Mouse (Mus musculus) adrenal gland, postnatal 4 days (tissue): Measurements from ENCODE around the gene Mpp4. TPM values are rescaled to one million over a fixed set of nuclear protein-coding genes. Genes with fewer than 3 reads are reported as not detected.

Source experiments
- DNase-seq, 2 experiments: peaks; one replicate each; pipeline ENCODE4 v3.0.0; 2021 to 2022; ENCODE audit warnings: low spot score in 2 of 2, mixed read lengths in 2 of 2
- long read RNA-seq, 2 experiments: library from polyadenylated mRNA; stranded (forward); transcript quantifications; one replicate each; pipeline ENCODE4 v2.0.0; 2021
- total RNA-seq, 2 experiments: library from RNA; stranded (reverse); gene quantifications; 2 replicates each; pipeline ENCODE4 v1.2.3; 2021

Mpp4 gene
- total RNA-seq: under 1 TPM; 0.14 to 0.39 TPM
- long read RNA-seq, experiment 1: 0 reads
- long read RNA-seq, experiment 2: 0 reads

GRCm38 (mm10) chr1:59163030-59163461 lies at the start of gene Mpp4:
Gene Mpp4 (minus strand): TSS chr1:59163389.
- DNase-seq: no peak

- DNase-seq: no peak
These were observed 49.8 kb upstream of the Mpp4 start for GRCm38 (mm10) chr1:59212951-59213350.

- no peak for DNase-seq
These were observed 49.0 kb upstream of the Mpp4 start for GRCm38 (mm10) chr1:59212076-59212779.

GRCm38 (mm10) chr1:59211651-59212050 lies 48.5 kb upstream of the Mpp4 start:
- no peak for DNase-seq

- no peak for DNase-seq
These were observed 45.1 kb upstream of the Mpp4 start for GRCm38 (mm10) chr1:59208331-59208730.

- DNase-seq: no peak
These were observed 41.3 kb upstream of the Mpp4 start for GRCm38 (mm10) chr1:59204489-59204888.

GRCm38 (mm10) chr1:59202367-59202766 lies 39.2 kb upstream of the Mpp4 start:
- DNase-seq: no peak

- DNase-seq: no peak
These were observed 38.4 kb upstream of the Mpp4 start for GRCm38 (mm10) chr1:59201561-59201960.

GRCm38 (mm10) chr1:59200960-59201359 lies 37.8 kb upstream of the Mpp4 start:
- DNase-seq: no peak

GRCm38 (mm10) chr1:59194979-59195378 lies 31.8 kb upstream of the Mpp4 start:
- DNase-seq: no peak

GRCm38 (mm10) chr1:59187786-59188185 lies 24.6 kb upstream of the Mpp4 start:
- DNase-seq: no peak

- DNase-seq: no peak
These were observed 23.1 kb upstream of the Mpp4 start for GRCm38 (mm10) chr1:59186317-59186716.

GRCm38 (mm10) chr1:59185410-59185809 lies 22.2 kb upstream of the Mpp4 start:
- no peak for DNase-seq

- DNase-seq: no peak
These were observed 19.9 kb upstream of the Mpp4 start for GRCm38 (mm10) chr1:59183045-59183444.

GRCm38 (mm10) chr1:59182373-59182772 lies 19.2 kb upstream of the Mpp4 start:
- no peak for DNase-seq

GRCm38 (mm10) chr1:59180003-59180402 lies 16.8 kb upstream of the Mpp4 start:
- DNase-seq: no peak

GRCm38 (mm10) chr1:59178401-59178800 lies 15.2 kb upstream of the Mpp4 start:
- DNase-seq: no peak

- no peak for DNase-seq
These were observed 11.6 kb upstream of the Mpp4 start for GRCm38 (mm10) chr1:59174514-59175373.

- DNase-seq: no peak
These were observed 9.8 kb upstream of the Mpp4 start for GRCm38 (mm10) chr1:59173023-59173422.

- no peak for DNase-seq
These were observed 8.7 kb upstream of the Mpp4 start for GRCm38 (mm10) chr1:59171875-59172274.

GRCm38 (mm10) chr1:59170290-59170689 lies 7.1 kb upstream of the Mpp4 start:
- no peak for DNase-seq

- no peak for DNase-seq
These were observed 6.4 kb upstream of the Mpp4 start for GRCm38 (mm10) chr1:59169586-59169985.
